Mouse (Mus musculus) lung, adult 2 months (tissue): ENCODE data around the gene Spaca9. TPM values are rescaled to one million over a fixed set of nuclear protein-coding genes. Genes with fewer than 3 reads are reported as not detected.

Experiments
- DNase-seq: peaks from one replicate; pipeline ENCODE4 v3.0.0; 2022
- H3K4me1 ChIP-seq: fragments of 200-500 bp; 2 replicates; pipeline ENCODE4 v1.6.1; 2011; ENCODE audit warnings: low read length; ENCODE audit not compliant: control insufficient read depth, insufficient read depth
- H3K4me3 ChIP-seq: fragments of 200-500 bp; replicated peaks from 2 replicates; pipeline ENCODE3; 2011; ENCODE audit warnings: low read depth, mild to moderate bottlenecking, control low read depth, low read length; ENCODE audit errors: extremely low read depth
- CTCF ChIP-seq: fragments of 200-500 bp; IDR thresholded peaks from 2 replicates; pipeline ENCODE4 v1.5.1; 2011; ENCODE audit warnings: mild to moderate bottlenecking, low read length, control low read depth; ENCODE audit not compliant: insufficient read depth
- POLR2A ChIP-seq: fragments of 200-500 bp; IDR thresholded peaks from 2 replicates; pipeline ENCODE4 v1.6.1; 2011; ENCODE audit warnings: low read depth, mild to moderate bottlenecking, control low read depth, low read length, borderline replicate concordance; ENCODE audit errors: extremely low read depth
- WGBS: fragments of 180-500 bp; shearing (Covaris S2); methylation state at CpG from one replicate; pipeline ENCODE4 v1.1.7; 2018; 5-methylcytosine and 5-hydroxymethylcytosine counted together
- polyA plus RNA-seq: library from polyadenylated mRNA; depleted of rRNA; stranded (reverse); fragments of >200 nt; gene quantifications from 2 replicates; pipeline ENCODE4 v1.2.3, GENCODE M21; 2012; rRNA removed

The Spaca9 gene
- polyA plus RNA-seq, 1 experiment = 29.6 TPM

DNA sequence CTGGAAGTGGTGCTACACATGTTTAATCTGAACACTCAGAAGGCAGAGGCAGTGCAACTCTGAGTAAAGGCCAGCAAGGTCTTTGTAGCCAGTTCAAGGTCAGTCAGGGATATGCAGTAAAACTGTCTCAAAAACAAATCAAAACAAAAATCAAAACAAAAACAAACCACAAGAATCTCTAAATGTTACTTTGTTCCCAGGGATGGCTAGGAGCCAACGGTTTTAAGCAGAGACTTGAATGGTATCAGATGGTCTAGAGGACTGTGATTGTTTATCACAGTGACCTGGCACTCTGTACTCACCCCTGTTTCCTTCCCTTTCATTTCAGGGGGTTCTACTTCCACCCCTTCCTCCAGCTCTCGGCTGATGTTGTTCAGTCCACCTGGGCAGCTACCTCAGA lies 28.1 kb downstream of the Spaca9 start:
- no peak for DNase-seq
- TF ChIP-seq POLR2A (no peak), CTCF (no peak)
- H3K4me1 ChIP-seq = no peaks in the 10 kb centered on the region
- no peak overlapping the region for H3K4me3 ChIP-seq
- 53% methylated on average over 2 of the region's 2 CpGs for WGBS

DNA sequence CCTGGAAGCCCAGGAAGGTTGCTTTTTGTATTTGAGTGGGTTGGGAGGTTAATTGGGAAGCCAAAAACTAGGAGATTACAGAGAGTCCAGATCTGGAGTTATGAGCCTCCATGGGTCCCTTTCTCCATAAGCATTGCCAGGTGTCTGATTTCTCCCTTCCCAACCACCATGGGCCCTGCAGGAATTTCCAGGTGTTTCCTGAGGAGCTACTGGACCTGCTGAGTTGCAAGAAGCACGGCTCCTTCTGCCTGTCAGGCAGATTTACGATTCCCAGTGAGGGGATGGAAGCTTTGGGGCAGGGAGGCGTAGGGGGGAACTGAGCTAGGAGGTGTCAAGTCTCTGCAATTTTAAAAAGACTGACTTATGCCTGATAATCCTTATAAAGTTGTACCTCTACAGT lies 33.7 kb downstream of the Spaca9 start:
- no peak overlapping the region for H3K4me3 ChIP-seq
- no peaks in the 10 kb centered on the region for H3K4me1 ChIP-seq
- no peak for DNase-seq
- WGBS = 77% methylated on average over 3 of the region's 3 CpGs
- TF ChIP-seq POLR2A (no peak), CTCF (no peak)

GRCm38 (mm10) chr2:28662891-28663290 lies 36.6 kb downstream of the Spaca9 start:
- TF ChIP-seq CTCF (no peak), POLR2A (no peak)
- no peak for DNase-seq
- 92% methylated on average over 3 of the region's 3 CpGs for WGBS

DNA sequence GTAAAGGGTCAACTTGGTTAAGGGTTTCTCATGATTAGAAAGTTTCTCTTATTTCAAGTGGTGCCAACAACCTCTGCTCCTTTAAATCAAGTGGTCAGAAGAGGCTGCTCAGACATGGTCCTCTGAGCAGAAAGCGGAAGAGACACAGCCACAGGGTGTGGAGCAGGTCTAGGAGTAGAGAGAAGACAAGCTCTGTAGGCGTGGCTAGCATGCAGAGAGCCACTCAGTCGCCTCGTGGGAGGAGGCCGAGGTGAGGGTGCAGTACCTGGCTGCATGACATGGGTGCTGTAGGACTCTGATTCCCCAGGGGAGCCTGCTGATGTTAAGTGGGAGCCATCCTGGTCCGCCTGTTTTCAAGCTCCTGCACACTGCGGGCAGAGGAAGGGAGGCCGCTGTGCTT lies 43.3 kb downstream of the Spaca9 start:
- WGBS = 66% methylated on average over 8 of the region's 8 CpGs
- no peak for TF ChIP-seq CTCF
- TF ChIP-seq POLR2A = no peak
- no peak overlapping the region for H3K4me3 ChIP-seq
- H3K4me1 ChIP-seq = no peaks in the 10 kb centered on the region
- peak; percentile 30 for DNase-seq

More at GRCm38 (mm10) chr2:28662891-28663290, 36.6 kb downstream of the Spaca9 start:
- Histone ChIP-seq H3K4me1 (no peaks in the 10 kb centered on the region), H3K4me3 (no peak overlapping the region)

- DNase-seq = peak; percentile 12
- Histone ChIP-seq H3K4me1 (no peaks in the 10 kb centered on the region), H3K4me3 (no peak overlapping the region)
- WGBS = 65% methylated on average over 2 of the region's 2 CpGs
- TF ChIP-seq CTCF (peak; percentile 42), POLR2A (no peak)
These were observed 45.2 kb downstream of the Spaca9 start for GRCm38 (mm10) chr2:28654295-28654694.

GRCm38 (mm10) chr2:28653351-28653750 lies 46.2 kb downstream of the Spaca9 start:
- WGBS = 92% methylated on average over 7 of the region's 7 CpGs

DNA sequence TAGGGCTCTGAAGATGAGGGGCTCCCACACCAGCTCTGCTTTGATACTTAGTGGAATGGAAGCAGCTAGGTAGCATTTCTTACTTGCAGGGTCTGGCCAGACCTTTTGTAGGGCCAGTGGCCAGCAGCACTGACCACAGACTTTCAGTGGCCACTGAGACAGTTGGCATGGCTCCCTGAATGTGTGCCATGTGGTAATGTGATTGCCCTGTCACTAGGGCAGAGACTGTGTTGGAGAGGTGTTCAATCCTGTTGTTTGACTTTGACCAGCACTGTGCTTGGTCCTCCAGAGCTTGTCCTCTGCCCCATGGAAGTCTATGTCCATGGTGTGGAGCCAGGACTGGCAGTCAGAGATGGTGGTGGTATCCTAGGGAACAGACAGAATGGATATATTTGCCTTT lies 49.0 kb downstream of the Spaca9 start:
- Histone ChIP-seq H3K4me1 (no peaks in the 10 kb centered on the region), H3K4me3 (no peak overlapping the region)
- TF ChIP-seq POLR2A (no peak), CTCF (no peak)
- no peak for DNase-seq

More at GRCm38 (mm10) chr2:28653351-28653750, 46.2 kb downstream of the Spaca9 start:
- Histone ChIP-seq H3K4me3 (no peak overlapping the region), H3K4me1 (no peaks in the 10 kb centered on the region)
- no peak for DNase-seq
- TF ChIP-seq POLR2A (no peak), CTCF (no peak)

DNA sequence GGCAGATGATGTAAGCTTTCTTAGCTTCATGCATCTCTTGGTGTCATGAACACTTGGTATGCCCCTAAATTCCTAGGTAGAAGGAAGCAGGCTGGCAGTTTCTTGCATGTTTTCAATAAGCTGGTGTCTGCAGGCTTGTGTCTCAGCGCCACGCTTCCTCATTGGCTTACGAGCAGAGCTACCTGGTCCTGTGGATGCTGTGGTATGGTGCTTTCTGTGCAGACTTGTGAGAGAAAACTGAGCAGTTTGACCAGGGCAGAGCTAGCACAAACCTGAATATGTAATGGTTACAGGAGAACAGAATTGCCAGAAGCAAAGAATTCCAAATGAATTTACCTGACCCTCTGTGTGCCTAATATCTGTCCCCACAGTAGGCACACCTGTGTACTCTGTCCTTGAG lies 56.4 kb downstream of the Spaca9 start:
- no peak for DNase-seq
- 84% methylated on average over 3 of the region's 3 CpGs for WGBS

More for the DNA sequence above, 56.4 kb downstream of the Spaca9 start:
- Histone ChIP-seq H3K4me3 (no peak overlapping the region), H3K4me1 (peaks cover 6% of the 10 kb centered on the region)
- TF ChIP-seq POLR2A (no peak), CTCF (no peak)

Other genes starting within 250 kb of the Spaca9 start
- gene 1700007K13Rik, start 233.4 kb downstream of the Spaca9 start, polyA plus RNA-seq = 7.4 and 10.5 TPM in 2 replicates
- 22.2 and 25.1 TPM in 2 replicates for gene Mrps2, start 231.7 kb downstream of the Spaca9 start, polyA plus RNA-seq
- 5.1 and 5.6 TPM in 2 replicates for gene Gbgt1, start 202.8 kb downstream of the Spaca9 start, polyA plus RNA-seq
- 1.1 TPM in 2 replicates for gene Gm10134, start 193.6 kb downstream of the Spaca9 start, polyA plus RNA-seq
- 83.5 and 84.1 TPM in 2 replicates for gene Ralgds, start 186.6 kb downstream of the Spaca9 start, polyA plus RNA-seq
- 0.12 and 3.3 TPM in 2 replicates for gene Cel, start 136.3 kb downstream of the Spaca9 start, polyA plus RNA-seq
- gene Gtf3c5, start 116.0 kb downstream of the Spaca9 start, polyA plus RNA-seq = 21.6 and 27.3 TPM in 2 replicates
- gene Gfi1b, start 77.7 kb downstream of the Spaca9 start, polyA plus RNA-seq = 0.66 and 0.79 TPM in 2 replicates
- gene Tsc1, start 58.5 kb downstream of the Spaca9 start, polyA plus RNA-seq = 10.2 and 14.7 TPM in 2 replicates
- 4.2 TPM in 2 replicates for gene Ak8, start 437 bp upstream of the Spaca9 start, polyA plus RNA-seq
- 8.6 and 10.2 TPM in 2 replicates for gene Gtf3c4, start 140.6 kb upstream of the Spaca9 start, polyA plus RNA-seq
- 2.8 and 3.8 TPM in 2 replicates for gene Ddx31, start 140.7 kb upstream of the Spaca9 start, polyA plus RNA-seq
- gene Barhl1, start 216.9 kb upstream of the Spaca9 start, polyA plus RNA-seq = 0.58 and 0.70 TPM in 2 replicates